ENCODE assay signal across 8 mouse cellular contexts in the genomic region with DNA sequence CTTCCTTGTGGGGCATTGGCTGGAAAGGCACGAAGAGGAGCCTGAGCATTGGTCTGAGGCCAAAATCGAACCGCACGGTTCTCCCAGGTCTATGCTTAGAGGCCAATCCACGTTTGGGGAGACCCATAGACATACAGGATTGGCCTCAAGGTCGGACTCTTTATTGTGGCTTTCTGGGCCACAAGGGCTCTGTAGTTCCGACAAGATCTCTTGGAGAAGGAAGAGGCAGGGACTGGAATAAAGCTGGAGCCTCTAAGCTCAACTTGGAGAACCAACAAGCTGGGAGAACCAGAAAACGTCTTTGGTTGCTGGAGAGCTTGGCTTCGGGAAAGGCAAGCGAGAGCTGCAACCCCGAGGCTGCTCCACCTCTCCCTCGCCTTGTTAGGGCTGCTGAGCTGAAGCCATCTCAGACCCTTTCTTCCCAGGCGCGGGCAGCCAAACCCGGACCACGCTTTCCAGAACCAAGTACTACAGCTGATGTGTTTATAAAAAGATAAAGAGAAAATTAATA. TPM values are rescaled to one million over a fixed set of nuclear protein-coding genes. Genes with fewer than 3 reads are reported as not detected.
DNase-seq lines count a peak whose midpoint lies in the region; ATAC-seq and TF ChIP-seq lines count a peak whose summit lies in the region.
"Had no signal": no experiment of that assay in that cellular context is flagged by ENCODE, and none has a peak within 500 bp of the region (broad histone marks: within the 10 kb centered on the region; RNA-seq: fewer than 3 reads in every experiment).

No protein-coding gene starts in this region.

- DNase-seq in lung, postnatal 36 days, result no peak
- no peak for DNase-seq in embryonic facial prominence, embryonic 11.5 days (ENCODE audit: low spot score)
- DNase-seq in adrenal gland, postnatal 14 days, result no peak
- no peak for DNase-seq in frontal cortex, postnatal 25 days (ENCODE audit: low spot score in 2 of 2)

- no peak overlapping the region for H3K27ac ChIP-seq in lung, embryonic 15.5 days
- H3K27ac ChIP-seq in embryonic facial prominence, embryonic 11.5 days (replicated peaks; ENCODE audit: low read depth, low read length), result no peak overlapping the region
- no peak overlapping the region for H3K27ac ChIP-seq in intestine, postnatal 0 days (ENCODE audit: low read depth, low read length)
- peak overlapping the region; percentile 83 for H3K27ac ChIP-seq in neural tube, embryonic 15.5 days (replicated peaks)

- H3K27me3 ChIP-seq in lung, embryonic 15.5 days, result peaks cover 100% of the 10 kb centered on the region
- peaks cover 85% of the 10 kb centered on the region for H3K27me3 ChIP-seq in embryonic facial prominence, embryonic 11.5 days (ENCODE audit: control insufficient read depth, insufficient read depth, low read length)
- H3K27me3 ChIP-seq in intestine, postnatal 0 days (replicated peaks; ENCODE audit: control insufficient read depth, insufficient read depth, low read length), result peaks cover 98% of the 10 kb centered on the region
- H3K27me3 ChIP-seq in neural tube, embryonic 15.5 days (replicated peaks), result peaks cover 85% of the 10 kb centered on the region

- H3K4me1 ChIP-seq in lung, embryonic 15.5 days, result peaks cover 40% of the 10 kb centered on the region
- H3K4me1 ChIP-seq in embryonic facial prominence, embryonic 11.5 days (ENCODE audit: control insufficient read depth, insufficient read depth, low read length), result peaks cover 7% of the 10 kb centered on the region
- peaks cover 11% of the 10 kb centered on the region; the same call in 1 of the 2 replicates for H3K4me1 ChIP-seq in intestine, postnatal 0 days (replicated peaks; ENCODE audit: control insufficient read depth, insufficient read depth, low read length)
- H3K4me1 ChIP-seq in neural tube, embryonic 15.5 days, result peaks cover 34% of the 10 kb centered on the region

- H3K4me3 ChIP-seq in lung, embryonic 15.5 days, result no peak overlapping the region
- H3K4me3 ChIP-seq in embryonic facial prominence, embryonic 11.5 days (ENCODE audit: low read depth, low read length), result peak overlapping the region; percentile 49
- peak overlapping the region; percentile 48 for H3K4me3 ChIP-seq in intestine, postnatal 0 days (ENCODE audit: low read depth, low read length)
- peak overlapping the region; percentile 50 for H3K4me3 ChIP-seq in neural tube, embryonic 15.5 days (replicated peaks)

- no peak for ATAC-seq in lung, embryonic 15.5 days (ENCODE audit: borderline replicate concordance, extremely low read depth, low FRiP score, low TSS enrichment)
- no peak for ATAC-seq in embryonic facial prominence, embryonic 11.5 days (replicated peaks; ENCODE audit: insufficient number of reproducible peaks, low FRiP score, low TSS enrichment, low read depth)
- ATAC-seq in intestine, postnatal 0 days, result no peak
- no peak for ATAC-seq in neural tube, embryonic 15.5 days (ENCODE audit: low FRiP score)

- no peaks in the 10 kb centered on the region for H3K9me3 ChIP-seq in lung, embryonic 15.5 days
- no peaks in the 10 kb centered on the region for H3K9me3 ChIP-seq in embryonic facial prominence, embryonic 11.5 days (replicated peaks; ENCODE audit: control insufficient read depth, low read length)
- no peaks in the 10 kb centered on the region for H3K9me3 ChIP-seq in intestine, postnatal 0 days (ENCODE audit: control insufficient read depth)
- no peaks in the 10 kb centered on the region for H3K9me3 ChIP-seq in neural tube, embryonic 15.5 days (replicated peaks)

- peak overlapping the region; percentile 52; the same call in 1 of the 2 replicates for H3K4me2 ChIP-seq in lung, embryonic 15.5 days
- H3K4me2 ChIP-seq in embryonic facial prominence, embryonic 11.5 days (ENCODE audit: low read depth, low read length), result no peak overlapping the region
- peak overlapping the region; percentile 63 for H3K4me2 ChIP-seq in intestine, postnatal 0 days (replicated peaks; ENCODE audit: low read depth)
- peak overlapping the region; percentile 70 for H3K4me2 ChIP-seq in neural tube, embryonic 15.5 days

- TF ChIP-seq CTCF in intestine, postnatal 0 days (IDR thresholded peaks at IDR 0.05; ENCODE audit: low read depth), result no peak

- H3K36me3 ChIP-seq in lung, embryonic 15.5 days, result no peaks in the 10 kb centered on the region
- no peaks in the 10 kb centered on the region for H3K36me3 ChIP-seq in embryonic facial prominence, embryonic 11.5 days (replicated peaks; ENCODE audit: control insufficient read depth, insufficient read depth, low read depth, low read length)
- no peaks in the 10 kb centered on the region for H3K36me3 ChIP-seq in intestine, postnatal 0 days (ENCODE audit: control insufficient read depth, insufficient read depth)
- no peaks in the 10 kb centered on the region for H3K36me3 ChIP-seq in neural tube, embryonic 15.5 days

- no peak overlapping the region for H3K9ac ChIP-seq in lung, embryonic 15.5 days
- H3K9ac ChIP-seq in embryonic facial prominence, embryonic 11.5 days (replicated peaks; ENCODE audit: low read length), result no peak overlapping the region
- H3K9ac ChIP-seq in intestine, postnatal 0 days (ENCODE audit: low read depth, low read length), result no peak overlapping the region
- peak overlapping the region; percentile 62 for H3K9ac ChIP-seq in neural tube, embryonic 15.5 days (replicated peaks)

- WGBS in lung, embryonic 15.5 days, result 2% methylated on average over 16 of the region's 16 CpGs
- WGBS in embryonic facial prominence, embryonic 11.5 days, result under 1% methylated on average over 16 of the region's 16 CpGs
- 7% methylated on average over 16 of the region's 16 CpGs for WGBS in intestine, postnatal 0 days
- WGBS in neural tube, embryonic 15.5 days, result under 1% methylated on average over 16 of the region's 16 CpGs

RNA-seq across cellular contexts. Expression of gene Lhx1, which starts 2.0 kb away (rescaled TPM):
- 0.06 TPM in 1 of 2 replicates, not detected in the other for polyA plus RNA-seq in lung, embryonic 15.5 days (2015; fragmentation: Nextera tagmentation; extraction: Ambion mirVana)
- polyA plus RNA-seq in embryonic facial prominence, embryonic 11.5 days (2014; fragmentation: Nextera tagmentation; extraction: Ambion mirVana), result 2.6 and 4.7 TPM in 2 replicates
- polyA plus RNA-seq in intestine, postnatal 0 days (2015; fragmentation: Nextera tagmentation; extraction: Ambion mirVana), result 0.16 and 0.25 TPM in 2 replicates
- polyA plus RNA-seq in neural tube, embryonic 15.5 days (2015; fragmentation: Nextera tagmentation; extraction: Ambion mirVana), result 30.0 and 37.6 TPM in 2 replicates
- 0.38 TPM in 1 of 2 replicates, not detected in the other for total RNA-seq in adrenal gland, postnatal 14 days (2021)
- total RNA-seq: heart, adult 18-20 months had no signal

RNA-seq across cellular contexts. Expression of gene Aatf, which starts 10.1 kb away (rescaled TPM):
- polyA plus RNA-seq in lung, embryonic 15.5 days (2015; fragmentation: Nextera tagmentation; extraction: Ambion mirVana), result 43.1 and 47.0 TPM in 2 replicates
- 52.7 and 56.6 TPM in 2 replicates for polyA plus RNA-seq in embryonic facial prominence, embryonic 11.5 days (2014; fragmentation: Nextera tagmentation; extraction: Ambion mirVana)
- polyA plus RNA-seq in intestine, postnatal 0 days (2015; fragmentation: Nextera tagmentation; extraction: Ambion mirVana), result 25.6 and 26.6 TPM in 2 replicates
- polyA plus RNA-seq in neural tube, embryonic 15.5 days (2015; fragmentation: Nextera tagmentation; extraction: Ambion mirVana), result 49.8 and 53.9 TPM in 2 replicates
- total RNA-seq in adrenal gland, postnatal 14 days (2021), result 20.6 and 25.6 TPM in 2 replicates
